In the genomic region with DNA sequence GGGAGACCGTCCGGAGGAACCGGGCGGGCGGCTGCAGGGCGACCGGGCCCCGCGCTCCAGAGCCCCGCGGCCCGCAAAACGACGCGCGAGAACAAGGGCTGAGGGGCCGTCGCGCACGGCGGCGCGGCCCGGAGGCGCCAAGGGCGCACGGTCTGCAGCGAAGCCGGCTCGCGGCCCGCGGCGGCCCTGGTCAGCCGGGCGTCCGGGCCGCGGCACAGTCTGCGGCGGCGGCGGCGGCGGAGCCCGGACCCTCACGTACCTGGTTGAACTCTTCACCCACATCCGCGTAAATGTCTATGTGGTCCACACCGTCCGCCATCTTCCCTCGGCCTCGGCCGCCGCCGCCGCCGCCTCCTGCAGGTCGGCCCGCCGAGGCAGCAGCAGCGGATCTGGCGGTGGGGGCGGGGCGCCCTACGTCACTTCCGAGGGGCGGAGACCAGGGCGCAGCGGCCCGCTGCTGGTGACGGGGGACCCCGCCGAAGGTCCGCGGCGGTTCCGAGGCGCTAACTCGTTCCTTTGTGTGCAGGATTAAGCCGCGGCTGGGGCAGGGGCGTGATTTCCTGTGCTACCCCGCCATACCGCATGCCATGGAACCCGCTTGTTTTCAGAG, we compare ENCODE assay signal across 8 mouse cellular contexts. TPM values are rescaled to one million over a fixed set of nuclear protein-coding genes. Genes with fewer than 3 reads are reported as not detected.
DNase-seq lines count a peak whose midpoint lies in the region; ATAC-seq and TF ChIP-seq lines count a peak whose summit lies in the region.

No protein-coding gene starts in this region.

- H3K27ac ChIP-seq in brown adipose tissue, adult 24 weeks (replicated peaks; ENCODE audit: low read depth, low read length), result peak overlapping the region; percentile 86
- H3K27ac ChIP-seq in heart, embryonic 13.5 days (replicated peaks), result peak overlapping the region; percentile 96
- H3K27ac ChIP-seq in kidney, postnatal 0 days, result peak overlapping the region; percentile 98
- peak overlapping the region; percentile 87 for H3K27ac ChIP-seq in liver, embryonic 11.5 days (ENCODE audit: low read depth, low read length)

- no peaks in the 10 kb centered on the region for H3K36me3 ChIP-seq in heart, embryonic 13.5 days
- no peaks in the 10 kb centered on the region for H3K36me3 ChIP-seq in kidney, postnatal 0 days (ENCODE audit: insufficient read depth, low read length)
- no peaks in the 10 kb centered on the region for H3K36me3 ChIP-seq in liver, embryonic 11.5 days (ENCODE audit: control insufficient read depth, insufficient read depth, low read length)
- H3K36me3 ChIP-seq in myocyte (ENCODE audit: control insufficient read depth, insufficient read depth), result no peaks in the 10 kb centered on the region

- H3K79me2 ChIP-seq in myocyte (ENCODE audit: control insufficient read depth, insufficient read depth), result peaks cover 49% of the 10 kb centered on the region

- H3K9ac ChIP-seq in heart, embryonic 13.5 days, result peak overlapping the region; percentile 100
- H3K9ac ChIP-seq in kidney, postnatal 0 days (ENCODE audit: low read depth, low read length), result peak overlapping the region; percentile 99
- peak overlapping the region; percentile 97 for H3K9ac ChIP-seq in liver, embryonic 11.5 days (ENCODE audit: low read depth, low read length)

- peak; percentile 99 for TF ChIP-seq POLR2A in myocyte (IDR thresholded peaks at IDR 0.05; ENCODE audit: insufficient read length, low read depth)

- peak; percentile 28; the same call in 1 of the 2 replicates for TF ChIP-seq CTCF in kidney, postnatal 0 days (IDR thresholded peaks at IDR 0.05; ENCODE audit: low read depth)

- peaks cover 4% of the 10 kb centered on the region; the same call in 1 of the 2 replicates for H3K4me1 ChIP-seq in brown adipose tissue, adult 24 weeks (ENCODE audit: control insufficient read depth, insufficient read depth, insufficient read length, low read length)
- peaks cover 18% of the 10 kb centered on the region for H3K4me1 ChIP-seq in heart, embryonic 13.5 days
- H3K4me1 ChIP-seq in kidney, postnatal 0 days (replicated peaks; ENCODE audit: insufficient read depth, low read length), result peaks cover 10% of the 10 kb centered on the region; the same call in 1 of the 2 replicates
- peaks cover 9% of the 10 kb centered on the region for H3K4me1 ChIP-seq in liver, embryonic 11.5 days (replicated peaks; ENCODE audit: control insufficient read depth, insufficient read depth, low read length)

- no peaks in the 10 kb centered on the region for H3K9me3 ChIP-seq in heart, embryonic 13.5 days
- H3K9me3 ChIP-seq in kidney, postnatal 0 days (replicated peaks; ENCODE audit: low read length), result no peaks in the 10 kb centered on the region
- no peaks in the 10 kb centered on the region for H3K9me3 ChIP-seq in liver, embryonic 11.5 days (ENCODE audit: control insufficient read depth, low read length)

- H3ac ChIP-seq in myocyte (ENCODE audit: control insufficient read depth, insufficient read length), result peak overlapping the region; percentile 93

- no peaks in the 10 kb centered on the region for H3K27me3 ChIP-seq in heart, embryonic 13.5 days (replicated peaks)
- H3K27me3 ChIP-seq in kidney, postnatal 0 days (ENCODE audit: insufficient read depth, low read length), result no peaks in the 10 kb centered on the region
- no peaks in the 10 kb centered on the region for H3K27me3 ChIP-seq in liver, embryonic 11.5 days (replicated peaks; ENCODE audit: control insufficient read depth, insufficient read depth, low read length)
- no peaks in the 10 kb centered on the region for H3K27me3 ChIP-seq in myocyte (ENCODE audit: control insufficient read depth, insufficient read depth, insufficient read length)

- H3K4me2 ChIP-seq in heart, embryonic 13.5 days, result peak overlapping the region; percentile 74
- peak overlapping the region; percentile 52 for H3K4me2 ChIP-seq in kidney, postnatal 0 days (ENCODE audit: low read length)
- H3K4me2 ChIP-seq in liver, embryonic 11.5 days, result peak overlapping the region; percentile 72
- peak overlapping the region; percentile 78 for H3K4me2 ChIP-seq in myocyte (ENCODE audit: low read depth)

- WGBS in heart, embryonic 13.5 days, result under 1% methylated on average over 64 of the region's 86 CpGs
- under 1% methylated on average over 78 of the region's 86 CpGs for WGBS in kidney, postnatal 0 days
- under 1% methylated on average over 82 of the region's 86 CpGs for WGBS in liver, embryonic 11.5 days

- ATAC-seq in CD4-positive, CD25-positive, alpha-beta regulatory T cell, adult 4 months, result peak; percentile 91
- peak; percentile 97 for ATAC-seq in erythroid progenitor cell, adult 5-6 weeks (replicated peaks; ENCODE audit: low FRiP score, poor library complexity, severe bottlenecking)
- ATAC-seq in heart, embryonic 13.5 days (ENCODE audit: extremely low read depth, insufficient number of reproducible peaks, low FRiP score, low TSS enrichment), result peak; percentile 92
- ATAC-seq in kidney, postnatal 0 days (replicated peaks; ENCODE audit: low FRiP score, low read depth), result peak; percentile 95
- peak; percentile 95 for ATAC-seq in liver, embryonic 11.5 days (replicated peaks; ENCODE audit: low FRiP score)

- H3K4me3 ChIP-seq in brown adipose tissue, adult 24 weeks (ENCODE audit: insufficient read depth, low read depth, low read length), result peak overlapping the region; percentile 92
- H3K4me3 ChIP-seq in heart, embryonic 13.5 days, result peak overlapping the region; percentile 98
- H3K4me3 ChIP-seq in kidney, postnatal 0 days (replicated peaks; ENCODE audit: low read depth, low read length), result peak overlapping the region; percentile 98
- peak overlapping the region; percentile 91 for H3K4me3 ChIP-seq in liver, embryonic 11.5 days (ENCODE audit: low read depth, low read length)
- H3K4me3 ChIP-seq in myocyte, result peak overlapping the region; percentile 75

- DNase-seq in kidney, postnatal 0 days (ENCODE audit: low spot score), result peak; percentile 96
- DNase-seq in liver, embryonic 11.5 days (ENCODE audit: low spot score), result peak; percentile 96
- DNase-seq in spleen, postnatal 4 days (ENCODE audit: low spot score in 2 of 2), result peak; percentile 96 to 99

TF ChIP-seq in myocyte, 11 proteins besides CTCF, POLR2A, EP300 and RAD21:
- no peak for TF ChIP-seq CEBPB (IDR thresholded peaks at IDR 0.05; ENCODE audit: insufficient read depth, poor library complexity, severe bottlenecking)
- TF ChIP-seq REST (IDR thresholded peaks at IDR 0.05; ENCODE audit: insufficient read depth, insufficient read length), result no peak
- TF ChIP-seq TCF3 (IDR thresholded peaks at IDR 0.05; ENCODE audit: insufficient read length, low read depth), result peak; percentile 64
- no peak for TF ChIP-seq USF1 (IDR thresholded peaks at IDR 0.05; ENCODE audit: low read depth)
- peak; percentile 98 for TF ChIP-seq POLR2AphosphoS2 (IDR thresholded peaks at IDR 0.05; ENCODE audit: insufficient read length, low read depth)
- no peak for TF ChIP-seq TCF12 (IDR thresholded peaks at IDR 0.05; ENCODE audit: insufficient read depth, poor library complexity, severe bottlenecking)
- TF ChIP-seq MYOD1 (IDR thresholded peaks at IDR 0.05; ENCODE audit: control insufficient read depth in 1 of 3, insufficient read length in 2 of 3, low read depth in 2 of 3), result peak in 2 of 3 experiments; percentile 80 to 91
- no peak for TF ChIP-seq SRF (IDR thresholded peaks at IDR 0.05; ENCODE audit: control insufficient read depth, insufficient read length, low read depth)
- no peak for TF ChIP-seq E2F4 (IDR thresholded peaks at IDR 0.05; ENCODE audit: insufficient read depth)
- TF ChIP-seq MAX (IDR thresholded peaks at IDR 0.05; ENCODE audit: low read depth), result no peak
- TF ChIP-seq MYOG (IDR thresholded peaks at IDR 0.05; ENCODE audit: control insufficient read depth in 1 of 3, insufficient read depth in 1 of 3, insufficient read length in 2 of 3, low read depth in 2 of 3), result peak; percentile 7 to 91 (median 83)

RNA-seq across cellular contexts. Expression of a gene that starts 3.1 kb away (rescaled TPM):
- polyA plus RNA-seq in CD4-positive, CD25-positive, alpha-beta regulatory T cell, adult 4 months (2017; shearing (Covaris generic)), result 100 to 1,000 TPM; 116 to 124 TPM
- polyA plus RNA-seq in brown adipose tissue, adult 24 weeks (2012; ENCODE audit: insufficient read depth, insufficient read length, missing spikeins), result 12.6 and 17.3 TPM in 2 replicates
- 60.5 and 79.2 TPM in 2 replicates for total RNA-seq in erythroid progenitor cell, adult 5-6 weeks (2015; ENCODE audit: low replicate concordance)
- total RNA-seq in erythroid progenitor cell, adult 5-6 weeks (2017; ENCODE audit: low replicate concordance), result 83.6 and 119 TPM in 2 replicates
- 76.7 and 91.9 TPM in 2 replicates for polyA plus RNA-seq in heart, embryonic 13.5 days (2015; fragmentation: Nextera tagmentation; extraction: Ambion mirVana)
- 111 and 120 TPM in 2 replicates for polyA plus RNA-seq in kidney, postnatal 0 days (2015; fragmentation: Nextera tagmentation; extraction: Ambion mirVana)
- polyA plus RNA-seq in liver, embryonic 11.5 days (2014; fragmentation: Nextera tagmentation; extraction: Ambion mirVana), result 135 and 155 TPM in 2 replicates
- polyA plus RNA-seq in myocyte (2012; fragmentation: generic; extraction: Trizol), result 21.8 TPM

Comparison
In these comparisons a context has a peak if more than half of its experiments do, and no peak if none do; other contexts are left out.
1. Peak in every context shown above with its lines: DNase-seq, ATAC-seq, H3K4me3 ChIP-seq and H3K27ac ChIP-seq.